Mouse (Mus musculus) embryonic facial prominence, embryonic 13.5 days (tissue): ENCODE data around the gene Adamts4. TPM values are rescaled to one million over a fixed set of nuclear protein-coding genes. Genes with fewer than 3 reads are reported as not detected.
A peak's percentile ranks its signal among the peaks of the same experiment; 100 is the strongest.
"Not testable (repeated sequence)": the region's sequence is repeated elsewhere in the genome, so short reads cannot be mapped to it uniquely, and the experiment has no call there.

Experiments
- ATAC-seq: fragments of 200-750 bp; cut with Nextera tagmentation; 2 replicates; pipeline ENCODE4 v1.8.0; 2017; ENCODE audit warnings: low read depth; ENCODE audit not compliant: insufficient number of reproducible peaks, insufficient read depth, low FRiP score, low TSS enrichment
- H3K27ac ChIP-seq: fragments of 300-500 bp; sonication (generic); 2 replicates; pipeline ENCODE4 v1.5.1; 2015; ENCODE audit warnings: moderate library complexity, mild to moderate bottlenecking, inconsistent platforms
- H3K27me3 ChIP-seq: fragments of 300-500 bp; sonication (generic); 2 replicates; pipeline ENCODE4 v1.6.1; 2015; ENCODE audit warnings: mild to moderate bottlenecking, inconsistent platforms
- H3K36me3 ChIP-seq: fragments of 300-500 bp; sonication (generic); 2 replicates; pipeline ENCODE4 v1.6.1; 2015; ENCODE audit warnings: mild to moderate bottlenecking, inconsistent platforms
- H3K4me1 ChIP-seq: fragments of 300-500 bp; sonication (generic); 2 replicates; pipeline ENCODE4 v1.6.1; 2015; ENCODE audit warnings: inconsistent platforms
- H3K4me2 ChIP-seq: fragments of 300-500 bp; sonication (generic); 2 replicates; pipeline ENCODE4 v1.6.1; 2015; ENCODE audit warnings: moderate library complexity, mild to moderate bottlenecking, inconsistent platforms
- H3K4me3 ChIP-seq: fragments of 300-500 bp; sonication (generic); 2 replicates; pipeline ENCODE4 v1.5.1; 2015; ENCODE audit warnings: mild to moderate bottlenecking, inconsistent platforms
- H3K9ac ChIP-seq: fragments of 300-500 bp; sonication (generic); 2 replicates; pipeline ENCODE4 v1.6.1; 2015; ENCODE audit warnings: mild to moderate bottlenecking, inconsistent platforms
- H3K9me3 ChIP-seq: fragments of 300-500 bp; sonication (generic); 2 replicates; pipeline ENCODE4 v1.6.1; 2016; ENCODE audit warnings: inconsistent platforms
- WGBS: fragments of 180-500 bp; shearing (Covaris S2); methylation state at CpG from one replicate; pipeline ENCODE4 v1.1.7; 2015; ENCODE audit warnings: mixed read lengths; 5-methylcytosine and 5-hydroxymethylcytosine counted together
- polyA plus RNA-seq: library from polyadenylated mRNA; unstranded; fragments of >200 nt; fragmentation: Nextera tagmentation; extraction: Ambion mirVana; gene quantifications from 2 replicates; pipeline ENCODE4 v1.2.1, GENCODE M21; 2015

Adamts4 gene
- polyA plus RNA-seq, 1 experiment from 2014 or later, result 25.6 TPM

GRCm38 (mm10) chr1:171232800-171233730 lies 17.2 kb upstream of the Adamts4 start:
- H3K27ac ChIP-seq, result no peak overlapping the region
- WGBS, result 80% methylated on average over 12 of the region's 12 CpGs

DNA sequence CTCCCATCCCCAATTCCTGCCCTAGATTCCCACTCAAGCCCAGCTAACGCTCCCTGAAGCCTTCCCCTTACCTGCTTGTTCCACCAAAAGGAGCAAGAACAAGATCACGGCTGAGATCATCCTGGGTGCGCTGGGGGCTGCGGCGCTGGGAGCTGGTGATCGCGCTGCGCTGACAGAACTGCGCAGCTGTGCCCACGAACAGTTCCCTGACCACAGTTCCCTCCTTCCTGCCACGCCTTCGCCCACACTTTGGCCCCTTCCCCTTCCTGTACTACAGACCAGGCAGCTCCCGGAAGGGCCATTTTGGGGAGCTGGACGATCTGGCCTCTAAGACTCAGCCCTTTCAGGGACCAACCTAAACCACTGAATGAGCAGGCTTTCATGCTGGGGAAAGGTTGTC lies 16.1 kb upstream of the Adamts4 start, which contains the start of gene Fcer1g:
Gene Fcer1g (minus strand): TSS at position 240 of the 400 bp plus-strand sequence.
- ATAC-seq, result no peak
- no peak within 1 kb of the TSS for H3K4me2 ChIP-seq

More at GRCm38 (mm10) chr1:171232800-171233730, 17.2 kb upstream of the Adamts4 start:
- H3K4me1 ChIP-seq, result peaks cover 10% of the 10 kb centered on the region
- H3K9ac ChIP-seq, result no peak overlapping the region; the same call in 1 of the 2 replicates
- H3K4me3 ChIP-seq, result no peak overlapping the region
- no peak overlapping the region for H3K4me2 ChIP-seq
- peaks cover 51% of the 10 kb centered on the region for H3K36me3 ChIP-seq
- no peak for ATAC-seq
- H3K27me3 ChIP-seq, result no peaks in the 10 kb centered on the region
- no peaks in the 10 kb centered on the region for H3K9me3 ChIP-seq

DNA sequence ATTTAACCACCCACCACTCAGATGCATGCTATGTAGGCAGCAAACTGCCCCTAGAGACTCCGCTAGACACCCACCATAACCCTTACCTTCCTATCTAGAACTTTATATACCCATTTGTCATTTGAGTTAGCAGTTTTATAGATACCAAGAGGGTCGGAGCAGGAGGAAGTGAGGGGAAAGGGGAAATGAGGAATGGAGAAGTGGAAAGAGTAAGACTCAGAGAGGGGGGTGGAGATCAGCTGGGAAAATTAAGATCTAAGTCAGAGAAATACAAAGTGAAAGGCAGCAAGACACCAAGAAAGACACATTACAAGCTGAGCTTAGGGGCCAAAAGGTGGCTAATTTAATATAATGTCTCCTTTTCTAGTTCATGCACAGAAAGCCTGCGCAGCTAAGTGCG lies 15.7 kb upstream of the Adamts4 start:
- Histone ChIP-seq H3K9me3 (no peaks in the 10 kb centered on the region), H3K4me1 (peaks cover 10% of the 10 kb centered on the region), H3K9ac (no peak overlapping the region), H3K4me2 (no peak overlapping the region), H3K27me3 (no peaks in the 10 kb centered on the region), H3K4me3 (no peak overlapping the region), H3K27ac (no peak overlapping the region), H3K36me3 (peaks cover 66% of the 10 kb centered on the region)
- ATAC-seq, result no peak
- 94% methylated on average over 4 of the region's 4 CpGs for WGBS

More for the DNA sequence above, 16.1 kb upstream of the Adamts4 start, which contains the start of gene Fcer1g:
- H3K4me1 ChIP-seq, result peaks cover 10% of the 10 kb centered on the region
- H3K27me3 ChIP-seq, result no peaks in the 10 kb centered on the region
- H3K36me3 ChIP-seq, result peaks cover 62% of the 10 kb centered on the region
- no peaks in the 10 kb centered on the region for H3K9me3 ChIP-seq
- no peak within 1 kb of the TSS for H3K27ac ChIP-seq
- no peak within 1 kb of the TSS; the same call in 1 of the 2 replicates for H3K9ac ChIP-seq
- H3K4me3 ChIP-seq, result no peak within 1 kb of the TSS
- 91% methylated on average over 14 of the region's 14 CpGs for WGBS

GRCm38 (mm10) chr1:171235791-171236190 lies 14.4 kb upstream of the Adamts4 start:
- H3K9ac ChIP-seq, result no peak overlapping the region
- 85% methylated on average over 4 of the region's 4 CpGs for WGBS
- peaks cover 78% of the 10 kb centered on the region for H3K36me3 ChIP-seq

GRCm38 (mm10) chr1:171237438-171237837 lies 12.8 kb upstream of the Adamts4 start:
- 85% methylated on average over 6 of the region's 6 CpGs for WGBS
- no peak overlapping the region for H3K4me3 ChIP-seq
- H3K9ac ChIP-seq, result no peak overlapping the region
- H3K27ac ChIP-seq, result no peak overlapping the region
- peaks cover 94% of the 10 kb centered on the region for H3K36me3 ChIP-seq
- no peak for ATAC-seq
- H3K27me3 ChIP-seq, result no peaks in the 10 kb centered on the region
- H3K9me3 ChIP-seq, result no peaks in the 10 kb centered on the region
- H3K4me1 ChIP-seq, result no peaks in the 10 kb centered on the region
- no peak overlapping the region for H3K4me2 ChIP-seq

More at GRCm38 (mm10) chr1:171235791-171236190, 14.4 kb upstream of the Adamts4 start:
- Histone ChIP-seq H3K4me2 (no peak overlapping the region), H3K9me3 (no peaks in the 10 kb centered on the region), H3K27me3 (no peaks in the 10 kb centered on the region), H3K27ac (no peak overlapping the region), H3K4me3 (no peak overlapping the region), H3K4me1 (no peaks in the 10 kb centered on the region)
- no peak for ATAC-seq

GRCm38 (mm10) chr1:171238463-171238862 lies 11.8 kb upstream of the Adamts4 start:
- Histone ChIP-seq H3K9me3 (no peaks in the 10 kb centered on the region), H3K27me3 (no peaks in the 10 kb centered on the region), H3K9ac (no peak overlapping the region), H3K4me3 (no peak overlapping the region), H3K4me1 (no peaks in the 10 kb centered on the region), H3K27ac (no peak overlapping the region), H3K4me2 (no peak overlapping the region), H3K36me3 (peaks cover 99% of the 10 kb centered on the region)
- 75% methylated on average over 14 of the region's 14 CpGs for WGBS
- ATAC-seq, result no peak

- WGBS, result 74% methylated on average over 15 of the region's 15 CpGs
- Histone ChIP-seq H3K36me3 (peaks cover 96% of the 10 kb centered on the region), H3K9ac (no peak overlapping the region), H3K27ac (no peak overlapping the region), H3K4me2 (no peak overlapping the region), H3K4me1 (peaks cover 6% of the 10 kb centered on the region), H3K9me3 (no peaks in the 10 kb centered on the region), H3K4me3 (no peak overlapping the region), H3K27me3 (no peaks in the 10 kb centered on the region)
- ATAC-seq, result no peak
Measured at GRCm38 (mm10) chr1:171239992-171240744, 10.1 kb upstream of the Adamts4 start.

DNA sequence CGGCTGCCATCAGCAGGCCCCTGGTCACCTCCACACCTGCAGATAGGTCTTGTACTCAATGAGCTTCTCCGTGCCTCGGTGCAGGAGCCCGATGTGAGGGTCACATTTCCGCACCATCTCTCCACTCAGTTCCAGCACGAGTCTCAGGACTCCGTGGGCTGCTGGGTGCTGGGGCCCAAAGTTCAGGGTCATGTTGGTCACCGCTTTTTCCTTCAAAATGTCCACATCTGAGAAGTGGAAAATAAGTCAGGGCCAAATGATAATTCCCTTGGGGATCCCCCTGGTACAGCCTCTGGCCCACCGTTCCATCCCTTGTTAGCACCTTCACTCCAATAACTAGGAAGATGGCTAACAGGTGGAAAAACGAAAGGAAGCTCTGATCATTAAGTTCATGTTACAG lies 9.3 kb upstream of the Adamts4 start:
- Histone ChIP-seq H3K36me3 (peaks cover 92% of the 10 kb centered on the region), H3K9ac (no peak overlapping the region), H3K4me1 (peaks cover 14% of the 10 kb centered on the region), H3K27me3 (no peaks in the 10 kb centered on the region), H3K9me3 (no peaks in the 10 kb centered on the region), H3K27ac (no peak overlapping the region), H3K4me3 (no peak overlapping the region), H3K4me2 (no peak overlapping the region)
- 88% methylated on average over 10 of the region's 10 CpGs for WGBS
- ATAC-seq, result no peak

DNA sequence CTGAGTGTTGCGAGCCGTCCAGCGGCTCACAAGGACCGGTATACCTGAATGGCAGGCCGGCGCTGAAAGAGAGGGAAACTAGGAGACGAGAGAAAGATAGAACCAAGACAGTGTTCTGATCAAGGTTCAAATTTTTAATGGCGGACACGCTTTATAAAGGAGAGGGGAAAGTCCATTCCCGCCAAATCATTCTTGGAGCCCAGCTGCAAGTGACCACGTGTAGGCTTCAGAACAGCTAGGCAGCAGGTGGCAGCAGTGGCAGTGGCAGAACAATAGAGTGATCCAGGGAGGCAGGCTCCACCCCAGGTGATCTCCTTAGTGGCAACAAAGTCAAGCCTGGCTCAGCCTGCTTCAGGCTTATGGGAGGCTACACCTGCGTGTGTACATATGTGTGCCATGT lies 8.3 kb upstream of the Adamts4 start:
- WGBS, result 87% methylated on average over 12 of the region's 12 CpGs
- Histone ChIP-seq H3K36me3 (peaks cover 82% of the 10 kb centered on the region), H3K4me1 (peaks cover 19% of the 10 kb centered on the region)
- H3K9me3 ChIP-seq, ATAC-seq, H3K4me3 ChIP-seq, H3K27me3 ChIP-seq, H3K27ac ChIP-seq, H3K4me2 ChIP-seq, H3K9ac ChIP-seq: not testable (repeated sequence)

DNA sequence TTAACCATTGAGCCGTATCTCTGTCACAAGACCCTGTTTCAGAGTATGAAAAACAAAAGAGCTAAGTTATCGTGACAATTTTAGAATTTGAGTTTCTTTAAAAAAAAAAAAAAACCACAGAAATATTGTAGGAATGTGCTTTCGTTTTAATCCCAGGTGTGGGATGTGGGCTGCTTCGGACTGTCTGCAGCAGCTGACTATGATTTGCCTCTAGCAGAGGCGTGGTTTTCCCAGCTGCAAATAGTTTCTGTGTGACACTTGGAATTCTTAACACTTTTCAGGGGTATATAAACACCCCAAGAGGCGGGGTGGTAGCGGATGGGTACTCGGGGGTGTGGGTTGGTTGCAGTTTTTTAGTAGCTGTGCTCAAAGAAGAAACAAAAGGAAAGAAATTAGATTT lies 4.9 kb upstream of the Adamts4 start:
- H3K27me3 ChIP-seq, result no peaks in the 10 kb centered on the region
- peak overlapping the region; percentile 75; the same call in 1 of the 2 replicates for H3K4me2 ChIP-seq
- peaks cover 50% of the 10 kb centered on the region for H3K4me1 ChIP-seq
- 68% methylated on average over 8 of the region's 8 CpGs for WGBS
- 0 out of 2 replicates have a peak overlapping the region, but pooled peaks have one; percentile 92 for H3K9ac ChIP-seq
- H3K4me3 ChIP-seq, result peak overlapping the region; percentile 79; the same call in 1 of the 2 replicates
- peaks cover 48% of the 10 kb centered on the region for H3K36me3 ChIP-seq
- H3K27ac ChIP-seq, result no peak overlapping the region
- no peaks in the 10 kb centered on the region for H3K9me3 ChIP-seq
- ATAC-seq, result no peak

DNA sequence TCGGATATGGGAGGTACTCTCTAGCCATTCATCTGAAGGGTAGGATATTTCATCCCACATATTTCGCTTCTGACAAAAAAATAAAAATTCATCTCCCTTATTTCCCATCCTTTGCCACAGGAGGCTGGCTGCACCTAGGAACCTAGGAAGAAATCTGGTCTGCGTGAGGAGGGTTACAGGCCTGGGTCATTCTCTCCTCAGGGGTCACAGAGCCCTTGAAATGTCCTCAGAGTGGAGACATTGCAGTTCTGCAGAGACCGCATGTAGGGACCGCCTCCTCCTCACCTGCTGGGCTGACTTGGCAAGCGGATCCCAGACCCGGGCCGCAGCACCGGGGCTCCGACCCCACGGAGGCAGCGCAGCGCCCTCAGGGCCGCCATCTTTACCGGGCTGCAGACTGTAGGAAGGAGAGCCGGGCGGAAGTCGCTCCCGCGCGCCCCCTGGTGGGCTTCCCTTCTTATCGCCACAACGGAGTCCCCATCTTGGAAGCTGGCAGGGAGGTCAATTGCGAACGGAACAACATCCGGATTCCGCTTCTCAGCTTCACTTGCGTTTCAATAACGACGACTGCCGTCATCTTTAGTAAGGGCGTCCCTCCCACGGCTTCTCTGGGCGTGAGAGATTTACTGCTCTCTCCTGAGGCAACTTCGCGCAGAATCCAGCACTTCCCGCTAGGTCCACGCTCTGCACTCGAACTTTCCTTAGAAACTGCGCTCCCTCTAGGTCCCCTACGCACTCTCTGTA lies 3.3 kb upstream of the Adamts4 start:
- peak; percentile 86 for ATAC-seq
- peaks cover 65% of the 10 kb centered on the region for H3K4me1 ChIP-seq

More for the DNA sequence above, 3.3 kb upstream of the Adamts4 start:
- Histone ChIP-seq H3K36me3 (peaks cover 33% of the 10 kb centered on the region), H3K9ac (peak overlapping the region; percentile 92), H3K4me3 (peak overlapping the region; percentile 79), H3K27ac (peak overlapping the region; percentile 96), H3K4me2 (peak overlapping the region; percentile 75), H3K9me3 (no peaks in the 10 kb centered on the region), H3K27me3 (no peaks in the 10 kb centered on the region)
- WGBS, result under 1% methylated on average over 41 of the region's 41 CpGs
